Mouse (Mus musculus): ENCODE data around the gene Hmga2. TPM values are rescaled to one million over a fixed set of nuclear protein-coding genes. Genes with fewer than 3 reads are reported as not detected.

Hmga2 gene
- polyA plus RNA-seq, 1 experiment from 2014 or later, result 12.4 TPM

- no peak overlapping the region for H3K4me3 ChIP-seq
- H3K4me2 ChIP-seq (replicated peaks), result no peak overlapping the region
- 0 out of 2 replicates have a peak, but pooled peaks cover 3% of the 10 kb centered on the region for H3K27me3 ChIP-seq
- no peak overlapping the region for H3K9ac ChIP-seq (replicated peaks)
- ATAC-seq (ENCODE audit: low FRiP score, low read depth), result no peak
- H3K9me3 ChIP-seq, result no peaks in the 10 kb centered on the region
- H3K27ac ChIP-seq (replicated peaks), result no peak overlapping the region
- H3K36me3 ChIP-seq, result no peaks in the 10 kb centered on the region
- WGBS, result 89% methylated on average over 12 of the region's 12 CpGs
- H3K4me1 ChIP-seq, result no peaks in the 10 kb centered on the region
Observed at GRCm38 (mm10) chr10:120319614-120320013, 156.7 kb downstream of the Hmga2 start.

MicroRNAs within 50 kb of the gene (microRNA counts, 519-probe panel; counts per million panel counts)
- microRNA mmu-miR-763, result not detected

Small RNA genes within 50 kb of the gene (microRNA-seq; reads per million reads assigned to microRNA genes)
- not detected for gene Mir763

Other genes with a start within 250 kb of the Hmga2 start
- 50.0 and 50.2 TPM in 2 replicates for gene Llph, start 249.4 kb downstream of the Hmga2 start, polyA plus RNA-seq (2016; fragmentation: Nextera tagmentation; extraction: Ambion mirVana)